Mouse (Mus musculus): ENCODE data around the gene Nudt5.
"Not testable (repeated sequence)": the region's sequence is repeated elsewhere in the genome, so short reads cannot be mapped to it uniquely, and the experiment has no call there.

Gene Nudt5

DNA sequence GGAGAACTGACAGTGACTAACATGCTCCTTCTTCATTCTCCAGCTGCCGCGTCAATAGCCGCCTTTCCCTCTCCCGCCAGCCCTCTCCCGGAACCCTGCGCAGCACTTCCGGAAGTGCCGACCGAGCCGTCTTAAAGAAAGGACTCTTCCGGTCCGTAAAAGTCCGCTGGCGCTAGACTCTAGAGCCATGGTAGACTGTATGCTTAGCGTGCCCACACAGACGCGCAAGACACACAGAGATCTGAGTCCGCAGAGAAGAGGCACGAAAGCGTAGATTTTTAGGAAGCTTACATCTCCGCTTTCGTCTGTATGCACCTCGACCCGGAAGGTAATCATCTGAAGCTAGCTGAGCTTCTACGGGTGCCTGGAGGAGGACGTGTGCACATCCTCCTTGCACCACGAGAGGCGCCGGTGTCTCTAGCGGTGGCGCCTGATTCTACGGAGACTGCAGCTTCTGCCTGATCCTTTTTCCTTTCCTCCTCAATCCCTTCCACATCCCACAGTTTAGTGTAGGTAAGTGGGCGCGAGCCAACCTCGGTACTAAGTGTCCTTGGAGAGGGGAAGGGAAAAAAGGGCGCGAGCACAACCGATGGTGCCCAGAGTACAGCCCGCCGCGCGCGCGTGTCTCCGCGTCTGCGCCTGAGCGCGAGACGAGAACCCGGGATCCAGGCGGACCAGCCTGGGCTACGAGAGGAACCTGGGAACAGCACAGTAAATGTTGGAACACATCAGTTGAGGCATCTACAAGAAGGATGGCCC lies at the start of gene Nudt5, which contains the start of gene Cdc123:
Gene Nudt5 (plus strand): TSS at position 147 of the 759 bp plus-strand sequence.
Gene Cdc123 (minus strand): TSS at position 292 of the 759 bp plus-strand sequence.
- ATAC-seq (ENCODE audit: insufficient number of reproducible peaks, low FRiP score, low TSS enrichment) = peak; percentile 95

GRCm38 (mm10) chr2:5797816-5798672 lies 46.8 kb upstream of the Nudt5 start:
- no peak for ATAC-seq (ENCODE audit: insufficient number of reproducible peaks, low FRiP score, low TSS enrichment)

DNA sequence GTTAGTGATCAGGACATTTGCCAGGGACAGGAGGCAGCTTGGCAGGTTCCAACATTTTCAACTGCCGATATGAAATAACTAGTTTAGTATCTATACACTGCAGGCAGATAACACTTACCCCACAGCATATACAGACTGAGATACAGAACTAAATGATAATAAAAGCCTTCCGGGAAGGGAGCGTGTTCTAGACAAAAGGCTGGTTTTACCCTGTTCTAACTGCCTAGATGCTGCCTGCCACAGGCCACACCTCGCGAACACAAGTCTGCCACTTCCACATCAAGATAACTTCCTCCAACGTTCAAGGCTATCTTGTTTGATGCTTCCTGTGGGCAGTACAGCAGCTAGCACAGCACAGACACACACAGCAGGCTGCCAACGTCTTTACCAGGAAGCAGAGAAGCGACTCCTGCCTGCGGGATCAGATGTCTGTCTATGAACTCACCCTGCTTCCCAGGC lies 43.6 kb upstream of the Nudt5 start:
- ATAC-seq (ENCODE audit: insufficient number of reproducible peaks, low FRiP score, low TSS enrichment) = no peak

- no peak for ATAC-seq (ENCODE audit: insufficient number of reproducible peaks, low FRiP score, low TSS enrichment)
Measured at GRCm38 (mm10) chr2:5801927-5802590, 42.8 kb upstream of the Nudt5 start.

DNA sequence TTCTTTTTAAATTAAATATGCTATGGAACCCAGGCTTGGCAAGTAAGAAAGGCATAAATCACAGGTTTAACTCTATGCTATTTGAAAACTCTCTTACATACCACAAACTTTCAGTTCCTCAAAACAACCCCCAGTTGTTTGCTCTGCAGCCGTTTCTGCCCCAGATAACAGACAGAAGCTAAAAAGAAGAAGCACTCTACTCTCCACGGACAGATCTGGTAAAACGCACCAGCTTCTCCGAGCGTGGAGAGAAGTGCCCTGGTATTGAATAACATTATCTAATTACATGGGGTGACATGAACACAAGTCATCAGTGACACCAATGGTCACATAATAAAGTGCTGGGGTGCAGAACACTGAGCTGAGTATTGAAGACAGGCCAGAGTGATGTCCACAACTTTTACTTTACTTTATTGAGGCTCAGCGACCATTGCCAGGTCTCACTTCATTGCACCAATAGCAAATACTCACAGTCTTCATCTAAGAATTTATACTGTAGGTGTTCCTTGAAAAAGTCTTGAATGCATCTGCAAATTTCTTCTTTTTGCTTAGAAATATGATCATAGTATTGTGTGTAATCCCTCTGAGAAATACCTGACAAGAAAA lies 40.3 kb upstream of the Nudt5 start:
- ATAC-seq (ENCODE audit: insufficient number of reproducible peaks, low FRiP score, low TSS enrichment) = no peak

- no peak for ATAC-seq (ENCODE audit: insufficient number of reproducible peaks, low FRiP score, low TSS enrichment)
Measured at GRCm38 (mm10) chr2:5805228-5805627, 39.6 kb upstream of the Nudt5 start.

DNA sequence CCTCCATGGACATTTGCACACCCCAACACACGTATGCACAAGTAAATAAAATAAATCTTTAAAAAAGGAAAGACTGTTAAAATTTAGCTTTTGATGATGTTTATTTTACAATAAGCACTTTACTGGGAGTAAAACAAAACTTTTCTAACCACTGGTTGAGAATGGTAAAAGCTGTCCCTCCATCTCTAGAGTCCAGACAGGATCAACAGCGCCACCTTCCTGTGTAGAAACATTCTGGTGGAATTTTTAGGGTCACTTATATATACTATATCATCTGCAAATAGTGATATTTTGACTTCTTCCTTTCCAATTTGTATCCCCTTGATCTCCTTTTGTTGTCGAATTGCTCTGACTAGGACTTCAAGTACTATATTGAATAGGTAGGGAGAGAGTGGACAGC lies 38.6 kb upstream of the Nudt5 start:
- ATAC-seq (ENCODE audit: insufficient number of reproducible peaks, low FRiP score, low TSS enrichment) = not testable (repeated sequence)

DNA sequence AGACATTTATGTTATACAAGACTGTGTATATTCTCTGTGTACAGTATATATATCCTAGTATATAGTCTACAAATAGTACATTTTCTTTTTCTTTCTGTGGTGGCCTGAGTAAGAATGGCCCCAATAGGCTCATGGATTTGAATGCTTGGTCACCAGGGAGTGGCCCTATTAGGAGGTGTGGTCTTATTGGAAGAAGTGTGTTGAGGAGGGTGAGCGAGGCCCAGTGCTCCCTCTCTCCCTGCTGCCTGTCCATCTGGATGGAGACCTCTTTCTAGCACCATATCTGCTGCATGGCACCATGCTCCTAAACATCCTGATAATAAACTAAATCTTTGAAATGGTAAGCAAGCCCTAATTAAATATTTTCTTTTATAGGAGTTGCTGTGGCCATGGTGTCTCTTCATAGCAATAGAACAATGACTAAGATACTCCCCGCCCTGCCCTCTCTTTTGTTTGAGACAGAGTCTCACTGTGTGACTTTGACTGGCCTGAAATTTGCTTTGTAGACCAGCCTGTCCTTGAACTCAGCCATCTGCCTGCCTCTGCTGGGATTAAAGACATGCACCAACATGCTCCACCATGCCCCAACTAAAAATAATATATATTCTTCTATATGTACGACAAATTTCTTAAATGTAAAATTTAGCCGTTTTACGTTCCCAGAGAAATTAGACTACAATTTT lies 34.6 kb upstream of the Nudt5 start:
- ATAC-seq (ENCODE audit: insufficient number of reproducible peaks, low FRiP score, low TSS enrichment) = no peak

GRCm38 (mm10) chr2:5811235-5811782 lies 33.5 kb upstream of the Nudt5 start:
- no peak for ATAC-seq (ENCODE audit: insufficient number of reproducible peaks, low FRiP score, low TSS enrichment)

DNA sequence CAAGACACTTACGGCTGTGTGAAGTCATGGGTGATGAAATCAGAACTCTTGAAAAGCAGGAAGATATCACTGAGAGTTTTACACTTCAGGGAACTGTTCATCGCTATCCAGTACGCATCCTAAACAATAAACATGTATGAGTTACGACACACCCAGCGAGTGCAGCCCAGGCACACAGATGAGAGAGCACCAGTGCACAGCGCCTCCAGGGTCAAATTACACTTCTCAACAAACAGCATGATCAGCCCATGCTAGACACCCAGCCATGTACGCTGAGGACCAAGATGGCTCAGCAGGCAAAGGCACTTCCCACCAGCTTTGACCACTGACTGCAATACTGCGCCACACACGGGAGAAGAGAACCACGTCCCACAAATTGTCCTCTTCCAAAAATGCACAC lies 23.6 kb upstream of the Nudt5 start:
- no peak for ATAC-seq (ENCODE audit: insufficient number of reproducible peaks, low FRiP score, low TSS enrichment)

GRCm38 (mm10) chr2:5822449-5822848 lies 22.4 kb upstream of the Nudt5 start:
- no peak for ATAC-seq (ENCODE audit: insufficient number of reproducible peaks, low FRiP score, low TSS enrichment)

DNA sequence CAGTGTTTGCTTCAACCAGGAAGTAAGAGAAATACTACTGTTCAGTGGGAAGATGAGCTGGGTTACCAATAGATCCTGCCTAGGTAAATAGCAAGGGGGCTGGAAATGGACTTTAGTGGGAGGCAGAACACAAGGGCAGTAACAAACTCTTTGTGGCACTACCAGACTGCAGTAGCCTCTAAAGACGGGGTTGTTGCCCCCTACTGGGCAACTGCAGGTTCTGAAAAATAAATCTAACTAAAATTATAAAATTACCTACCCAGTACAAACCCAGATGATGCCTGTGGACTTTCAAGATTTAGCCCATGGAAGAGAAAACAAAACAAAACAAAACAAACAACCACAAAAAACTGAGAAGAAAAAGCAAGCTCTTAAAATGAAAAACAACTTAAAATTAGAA lies 20.6 kb upstream of the Nudt5 start:
- no peak for ATAC-seq (ENCODE audit: insufficient number of reproducible peaks, low FRiP score, low TSS enrichment)

DNA sequence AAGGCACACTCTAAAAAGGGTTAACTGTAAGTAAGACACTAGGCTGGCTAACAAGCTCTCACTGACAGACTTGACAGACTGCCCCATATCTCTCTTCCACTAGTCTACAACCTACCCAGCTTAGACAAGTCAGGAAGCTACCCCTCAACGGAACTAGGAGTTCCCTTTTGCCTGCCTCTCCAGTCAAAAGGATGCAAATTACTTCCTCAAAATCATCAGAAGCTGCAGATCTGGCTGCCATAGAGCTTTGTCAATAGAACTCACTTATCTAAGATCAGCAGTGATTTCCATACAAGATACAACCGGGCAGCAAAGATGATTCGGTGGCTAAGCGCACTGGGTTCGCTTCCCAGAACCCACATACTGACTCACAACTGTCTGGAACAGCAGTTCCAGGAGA lies 20.1 kb upstream of the Nudt5 start:
- ATAC-seq (ENCODE audit: insufficient number of reproducible peaks, low FRiP score, low TSS enrichment) = no peak

DNA sequence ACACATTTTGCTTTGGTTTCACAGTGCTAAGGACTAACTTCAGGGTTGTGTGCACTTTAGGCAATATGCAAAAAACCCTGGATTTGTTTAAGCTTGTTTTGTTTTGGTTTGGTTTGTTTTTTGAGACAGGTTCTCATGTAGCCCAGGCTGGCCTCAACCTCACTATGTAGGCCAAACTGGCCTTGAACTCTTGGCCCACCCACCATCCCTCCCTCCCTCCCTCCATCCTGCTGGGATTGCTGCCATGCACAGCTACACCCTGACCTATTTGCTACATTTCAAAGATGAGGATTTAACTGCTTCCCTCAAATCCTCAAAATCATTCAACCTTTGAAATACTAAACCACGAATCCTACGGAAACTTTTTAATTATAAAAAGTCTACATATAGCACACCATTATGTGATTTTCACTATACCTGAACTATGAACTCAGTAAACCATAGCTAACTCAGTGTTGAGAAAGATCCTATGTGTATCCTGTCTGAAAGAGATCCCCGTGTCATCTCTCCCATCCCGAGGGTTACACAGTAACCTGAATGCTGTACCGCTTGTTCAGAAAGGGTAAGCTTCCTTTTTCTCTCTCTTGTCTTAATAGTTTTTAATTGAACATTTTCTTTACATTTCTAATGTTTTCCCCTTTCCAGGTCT lies 19.4 kb upstream of the Nudt5 start:
- ATAC-seq (ENCODE audit: insufficient number of reproducible peaks, low FRiP score, low TSS enrichment) = no peak

- ATAC-seq (ENCODE audit: insufficient number of reproducible peaks, low FRiP score, low TSS enrichment) = no peak
Measured at GRCm38 (mm10) chr2:5840815-5841214, 4.0 kb upstream of the Nudt5 start.

- peak; percentile 6 for ATAC-seq (ENCODE audit: insufficient number of reproducible peaks, low FRiP score, low TSS enrichment)
Measured at GRCm38 (mm10) chr2:5844181-5844872, 492 bp upstream of the Nudt5 start.

DNA sequence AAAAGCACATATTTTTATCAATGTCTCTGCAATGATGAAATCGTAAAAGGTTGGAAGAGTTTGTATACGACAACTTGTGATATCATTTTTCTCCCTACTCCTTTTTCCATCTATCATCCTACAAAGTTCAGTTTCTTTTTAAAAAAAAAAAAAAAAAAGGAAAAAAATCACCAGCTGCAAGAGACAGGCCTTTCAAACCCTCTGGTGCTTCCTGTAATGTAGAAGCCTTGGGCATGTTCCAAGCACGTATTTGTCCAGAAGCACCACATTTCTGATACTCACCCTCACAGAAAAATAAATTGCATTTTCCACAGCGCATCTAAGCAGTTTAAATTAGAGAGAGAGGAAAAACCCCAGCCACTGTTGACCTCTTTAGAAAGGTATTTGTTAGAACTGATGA lies 1.0 kb downstream of the Nudt5 start:
- ATAC-seq (ENCODE audit: insufficient number of reproducible peaks, low FRiP score, low TSS enrichment) = no peak

DNA sequence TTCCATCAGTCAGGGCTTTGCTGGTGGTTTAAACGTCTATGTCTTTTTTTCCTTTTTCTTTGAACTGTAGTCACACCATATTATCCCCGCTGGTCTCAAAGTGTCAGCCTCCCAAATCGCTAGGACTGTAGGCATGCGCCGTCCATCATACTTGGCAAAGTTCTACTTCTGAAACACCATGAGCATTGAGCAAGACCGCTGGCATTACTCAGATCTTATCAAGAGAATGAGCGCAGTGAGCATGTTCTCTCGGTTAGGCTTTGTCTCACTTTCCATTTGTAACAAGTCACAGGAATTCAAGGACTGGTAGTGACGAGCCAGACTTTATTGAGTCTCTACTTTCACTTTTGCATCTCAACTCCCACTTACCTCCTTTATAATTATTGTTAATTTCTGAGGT lies 6.3 kb downstream of the Nudt5 start:
- ATAC-seq (ENCODE audit: insufficient number of reproducible peaks, low FRiP score, low TSS enrichment) = no peak

DNA sequence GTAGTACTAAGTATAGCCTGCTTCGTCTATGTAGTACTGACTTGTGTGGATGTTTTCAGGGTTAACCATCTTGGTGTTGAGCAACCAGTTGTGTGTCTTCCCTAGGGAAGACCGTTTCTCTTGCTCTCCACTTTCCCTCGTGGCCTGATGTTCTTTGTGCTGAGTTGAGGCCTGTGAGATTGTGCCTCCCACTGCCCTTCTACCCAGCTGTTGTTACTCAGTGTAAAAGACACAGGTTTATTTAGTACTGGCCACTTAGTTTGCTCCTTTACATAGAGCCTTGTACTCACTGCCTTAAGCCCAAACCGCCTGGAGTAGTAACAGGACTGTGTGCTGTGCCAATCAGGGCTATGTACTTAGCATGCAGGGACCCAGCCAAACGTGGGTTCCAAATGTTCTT lies 7.0 kb downstream of the Nudt5 start:
- ATAC-seq (ENCODE audit: insufficient number of reproducible peaks, low FRiP score, low TSS enrichment) = no peak

All from cerebellum, adult (tissue).